Mouse (Mus musculus) small intestine, adult 2 months (tissue): ENCODE measurements around the gene Psmb11. TPM values are rescaled to one million over a fixed set of nuclear protein-coding genes. Genes with fewer than 3 reads are reported as not detected.

ENCODE experiments used
- H3K27ac ChIP-seq: fragments of 200-500 bp; 2 replicates; pipeline ENCODE4 v1.5.1; 2012; ENCODE audit warnings: low read depth, low read length, control low read depth, inconsistent platforms; ENCODE audit not compliant: insufficient read depth
- H3K27me3 ChIP-seq: fragments of 200-500 bp; 2 replicates; pipeline ENCODE4 v1.6.1; 2012; ENCODE audit warnings: mild to moderate bottlenecking, moderate library complexity, low read length, inconsistent platforms; ENCODE audit not compliant: control insufficient read depth, insufficient read depth
- H3K36me3 ChIP-seq: fragments of 200-500 bp; 2 replicates; pipeline ENCODE4 v1.6.1; 2012; ENCODE audit warnings: mild to moderate bottlenecking, low read length, control low read depth, inconsistent platforms; ENCODE audit not compliant: control insufficient read depth, insufficient read depth
- H3K4me1 ChIP-seq: fragments of 200-500 bp; 2 replicates; pipeline ENCODE4 v1.6.1; 2012; ENCODE audit warnings: low read length, inconsistent platforms, mixed read lengths; ENCODE audit not compliant: control insufficient read depth, insufficient read depth, insufficient read length
- H3K4me3 ChIP-seq: fragments of 200-500 bp; 2 replicates; pipeline ENCODE4 v1.5.1; 2012; ENCODE audit warnings: low read depth, mild to moderate bottlenecking, control low read depth, inconsistent platforms, low read length, moderate library complexity
- CTCF ChIP-seq: fragments of 200-500 bp; IDR thresholded peaks from 2 replicates; pipeline ENCODE4 v1.5.1; 2012; ENCODE audit warnings: low read depth, mild to moderate bottlenecking, control low read depth, inconsistent platforms, low read length, moderate library complexity, mixed read lengths; ENCODE audit not compliant: insufficient replicate concordance, insufficient read length; ENCODE audit errors: extremely low read depth
- POLR2A ChIP-seq: fragments of 200-500 bp; IDR thresholded peaks from 2 replicates; pipeline ENCODE4 v1.6.1; 2012; ENCODE audit warnings: low read depth, mild to moderate bottlenecking, control low read depth, inconsistent platforms, low read length, moderate library complexity
- WGBS: fragments of 180-500 bp; shearing (Covaris S2); methylation state at CpG from one replicate; pipeline ENCODE4 v1.1.7; 2018; 5-methylcytosine and 5-hydroxymethylcytosine counted together
- polyA plus RNA-seq: library from polyadenylated mRNA; depleted of rRNA; stranded (reverse); fragments of >200 nt; gene quantifications from 2 replicates; pipeline ENCODE4 v1.2.3, GENCODE M21; 2012; rRNA removed

Psmb11 gene
- polyA plus RNA-seq, 1 experiment: not detected

DNA sequence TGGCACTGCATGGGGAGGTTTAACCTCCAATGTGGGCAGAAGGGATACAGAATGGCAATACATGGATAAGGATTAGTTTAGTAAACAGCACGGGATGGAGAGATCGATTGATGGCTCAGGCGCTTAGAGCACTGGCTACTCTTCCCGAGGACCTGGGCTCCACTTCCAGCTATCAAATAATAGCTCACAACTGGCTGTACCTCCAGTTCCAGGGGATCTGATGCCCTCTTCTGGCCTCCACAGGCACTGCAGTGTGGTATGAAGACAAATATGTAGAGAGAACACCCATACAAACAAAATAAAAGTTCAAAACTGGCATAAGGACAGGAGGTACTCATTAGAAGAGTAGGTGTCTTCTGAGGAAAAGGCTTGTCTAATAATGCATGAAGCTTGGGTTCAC, 48.1 kb downstream of the Psmb11 start:
- TF ChIP-seq CTCF: peak; percentile 68; the same call in 1 of the 2 replicates
- no peak for TF ChIP-seq POLR2A
- H3K27ac ChIP-seq: no peak overlapping the region
- no peaks in the 10 kb centered on the region for H3K27me3 ChIP-seq
- WGBS: 46% methylated on average over 4 of the region's 4 CpGs
- no peak overlapping the region for H3K4me3 ChIP-seq
- H3K4me1 ChIP-seq: no peaks in the 10 kb centered on the region
- H3K36me3 ChIP-seq: peaks cover 54% of the 10 kb centered on the region

DNA sequence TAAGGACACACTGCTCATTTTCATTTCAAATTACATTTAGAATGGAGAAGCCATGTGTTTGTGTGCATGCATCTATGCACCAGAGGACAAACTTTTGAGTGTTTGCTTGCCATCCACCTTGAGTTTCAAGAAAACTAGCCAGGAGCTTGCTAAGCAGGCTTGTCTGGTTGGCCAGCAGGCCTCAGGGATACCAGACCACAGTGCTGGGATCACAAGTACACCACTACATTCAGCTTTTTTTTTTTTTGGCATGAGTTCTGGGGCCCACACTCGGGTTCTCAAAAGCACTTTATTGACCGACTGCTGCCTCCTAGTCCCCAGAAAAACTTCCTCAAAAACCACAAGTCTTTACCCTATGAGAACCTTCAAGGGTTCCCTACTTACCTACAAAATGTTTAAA, 53.1 kb downstream of the Psmb11 start:
- Histone ChIP-seq H3K4me1 (no peaks in the 10 kb centered on the region), H3K36me3 (peaks cover 50% of the 10 kb centered on the region), H3K27ac (no peak overlapping the region), H3K4me3 (no peak overlapping the region), H3K27me3 (no peaks in the 10 kb centered on the region)
- 36% methylated on average over 2 of the region's 2 CpGs for WGBS
- TF ChIP-seq POLR2A (no peak), CTCF (no peak)

DNA sequence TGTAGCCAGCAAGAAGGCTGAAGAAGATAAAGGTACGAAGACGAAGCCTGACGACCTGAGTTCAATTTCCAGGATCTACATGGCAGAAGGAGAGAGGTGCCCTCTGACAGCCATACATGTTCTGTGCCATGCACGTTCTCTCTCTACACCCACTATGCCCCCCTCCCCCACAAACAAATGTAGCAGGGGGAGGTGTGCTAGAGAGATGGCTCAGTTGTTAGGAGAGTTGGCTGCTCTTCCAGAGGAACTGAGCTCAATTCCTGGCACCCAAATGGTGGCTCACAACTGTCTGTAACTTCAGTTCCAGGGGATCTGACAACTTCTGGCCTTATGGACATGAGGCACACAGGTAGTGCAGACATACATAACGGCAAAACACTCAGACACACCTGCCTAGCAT, 55.1 kb downstream of the Psmb11 start:
- 85% methylated on average over 5 of the region's 5 CpGs for WGBS
- no peak overlapping the region for H3K27ac ChIP-seq
- H3K4me1 ChIP-seq: no peaks in the 10 kb centered on the region
- TF ChIP-seq CTCF: no peak
- TF ChIP-seq POLR2A: no peak
- peaks cover 57% of the 10 kb centered on the region for H3K36me3 ChIP-seq
- H3K27me3 ChIP-seq: no peaks in the 10 kb centered on the region
- no peak overlapping the region for H3K4me3 ChIP-seq

DNA sequence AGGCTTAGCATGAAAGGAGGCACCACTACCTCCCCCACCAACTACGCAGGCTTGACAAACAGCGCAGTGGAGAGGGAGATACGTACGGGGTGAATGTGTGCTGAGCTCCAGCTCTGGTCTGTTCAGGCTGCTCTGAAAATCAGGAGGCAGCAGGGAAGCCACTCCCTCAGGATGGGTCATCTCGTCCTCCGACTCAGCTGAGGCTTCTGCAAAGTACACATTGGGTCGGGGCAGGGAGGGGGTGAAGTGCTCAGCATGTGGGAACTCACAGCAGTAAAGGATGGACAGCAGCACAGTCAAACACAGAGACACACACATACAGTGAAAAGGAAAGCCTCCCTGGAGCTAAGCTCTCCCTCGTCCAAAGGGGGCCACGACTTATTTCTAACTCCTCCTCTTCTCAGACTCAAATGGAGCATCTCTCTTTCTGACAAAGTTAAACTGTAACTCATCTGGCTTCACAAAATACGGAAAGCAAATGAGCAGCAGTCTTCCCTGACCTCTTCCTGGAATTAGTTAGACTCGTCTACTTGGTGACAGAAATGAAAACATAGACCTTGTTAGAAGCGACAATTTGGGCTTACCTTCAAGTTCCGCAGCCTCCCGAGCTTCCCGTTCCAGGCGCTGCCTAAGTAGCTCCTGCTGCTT, 57.5 kb downstream of the Psmb11 start:
- no peaks in the 10 kb centered on the region for H3K4me1 ChIP-seq
- WGBS: 84% methylated on average over 16 of the region's 16 CpGs
- H3K4me3 ChIP-seq: no peak overlapping the region
- no peak for TF ChIP-seq CTCF
- TF ChIP-seq POLR2A: no peak
- no peaks in the 10 kb centered on the region for H3K27me3 ChIP-seq
- no peak overlapping the region for H3K27ac ChIP-seq
- peaks cover 60% of the 10 kb centered on the region for H3K36me3 ChIP-seq

Other genes starting within 250 kb of the Psmb11 start
- gene Slc7a7, start 203.7 kb upstream of the Psmb11 start, polyA plus RNA-seq: 110 and 341 TPM in 2 replicates
- gene Mrpl52, start 194.5 kb upstream of the Psmb11 start, polyA plus RNA-seq: 186 and 284 TPM in 2 replicates
- 59.9 and 66.0 TPM in 2 replicates for gene Mmp14, start 189.8 kb upstream of the Psmb11 start, polyA plus RNA-seq
- gene Lrp10, start 157.3 kb upstream of the Psmb11 start, polyA plus RNA-seq: 139 and 303 TPM in 2 replicates
- gene Rem2, start 145.3 kb upstream of the Psmb11 start, polyA plus RNA-seq: 0.20 and 0.76 TPM in 2 replicates
- 5.8 and 9.8 TPM in 2 replicates for gene Prmt5, start 103.9 kb upstream of the Psmb11 start, polyA plus RNA-seq
- gene Haus4, start 66.8 kb upstream of the Psmb11 start, polyA plus RNA-seq: 4.7 and 11.8 TPM in 2 replicates
- gene Ajuba, start 43.9 kb upstream of the Psmb11 start, polyA plus RNA-seq: 2.6 and 3.0 TPM in 2 replicates
- 2.3 and 5.6 TPM in 2 replicates for gene 4931414P19Rik, start 15.4 kb upstream of the Psmb11 start, polyA plus RNA-seq
- gene Psmb5, start 3.4 kb upstream of the Psmb11 start, polyA plus RNA-seq: 122 and 160 TPM in 2 replicates
- not detected in 2 replicates for gene Gm17606, start 19.5 kb downstream of the Psmb11 start, polyA plus RNA-seq
- gene Cdh24, start 19.9 kb downstream of the Psmb11 start, polyA plus RNA-seq: 3.1 and 4.6 TPM in 2 replicates
- gene 1700123O20Rik, start 64.8 kb downstream of the Psmb11 start, polyA plus RNA-seq: 21.9 and 47.4 TPM in 2 replicates
- gene Acin1, start 65.5 kb downstream of the Psmb11 start, polyA plus RNA-seq: 32.5 and 76.4 TPM in 2 replicates
- gene Gm29776, start 77.4 kb downstream of the Psmb11 start, polyA plus RNA-seq: not detected in 2 replicates
- 4.2 and 4.4 TPM in 2 replicates for gene Cebpe, start 90.7 kb downstream of the Psmb11 start, polyA plus RNA-seq
- gene Slc7a8, start 160.5 kb downstream of the Psmb11 start, polyA plus RNA-seq: 39.5 and 174 TPM in 2 replicates
- not detected in 2 replicates for gene Rnf212b, start 192.7 kb downstream of the Psmb11 start, polyA plus RNA-seq
- 1.1 and 2.0 TPM in 2 replicates for gene Homez, start 249.5 kb downstream of the Psmb11 start, polyA plus RNA-seq